ENCODE assay signal across 7 mouse cellular contexts in the genomic region with DNA sequence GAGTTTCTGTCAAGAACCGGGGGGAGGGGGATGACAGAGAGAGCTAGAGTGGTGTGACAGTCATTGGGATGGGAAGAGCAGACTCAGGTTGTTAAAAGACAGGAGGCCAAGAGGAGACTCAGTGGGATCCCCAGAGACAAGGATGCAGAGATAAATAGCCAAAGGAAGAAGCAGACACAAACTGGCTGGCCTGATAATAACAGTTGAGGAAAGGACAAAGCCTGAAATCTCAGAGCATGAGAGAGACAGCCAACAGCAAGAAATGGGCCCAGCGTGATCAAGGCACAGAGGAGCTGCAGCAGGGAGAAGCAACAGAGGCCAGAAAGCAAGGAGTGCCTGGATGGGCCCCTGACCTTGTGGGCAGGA. TPM values are rescaled to one million over a fixed set of nuclear protein-coding genes. Genes with fewer than 3 reads are reported as not detected.
DNase-seq lines count a peak whose midpoint lies in the region; ATAC-seq and TF ChIP-seq lines count a peak whose summit lies in the region.

No protein-coding gene starts in this region.

- DNase-seq in lung, postnatal 10 days: no peak
- no peak for DNase-seq in cerebellum, adult 11-12 months

- peak overlapping the region; percentile 60 for H3K4me3 ChIP-seq in lung, embryonic 15.5 days
- peak overlapping the region; percentile 82 for H3K4me3 ChIP-seq in embryonic facial prominence, embryonic 15.5 days (replicated peaks)
- H3K4me3 ChIP-seq in intestine, postnatal 0 days (ENCODE audit: low read depth, low read length): peak overlapping the region; percentile 53
- peak overlapping the region; percentile 61 for H3K4me3 ChIP-seq in neural tube, embryonic 15.5 days (replicated peaks)

- WGBS in lung, embryonic 15.5 days: 49% methylated on average over 2 of the region's 2 CpGs
- 67% methylated on average over 2 of the region's 2 CpGs for WGBS in embryonic facial prominence, embryonic 15.5 days
- 48% methylated on average over 2 of the region's 2 CpGs for WGBS in intestine, postnatal 0 days
- WGBS in neural tube, embryonic 15.5 days: 68% methylated on average over 2 of the region's 2 CpGs

- no peaks in the 10 kb centered on the region for H3K27me3 ChIP-seq in lung, embryonic 15.5 days
- H3K27me3 ChIP-seq in embryonic facial prominence, embryonic 15.5 days: no peaks in the 10 kb centered on the region
- H3K27me3 ChIP-seq in intestine, postnatal 0 days (replicated peaks; ENCODE audit: control insufficient read depth, insufficient read depth, low read length): no peaks in the 10 kb centered on the region
- H3K27me3 ChIP-seq in neural tube, embryonic 15.5 days (replicated peaks): no peaks in the 10 kb centered on the region

- H3K4me1 ChIP-seq in lung, embryonic 15.5 days: peaks cover 41% of the 10 kb centered on the region
- H3K4me1 ChIP-seq in embryonic facial prominence, embryonic 15.5 days: peaks cover 31% of the 10 kb centered on the region
- H3K4me1 ChIP-seq in intestine, postnatal 0 days (replicated peaks; ENCODE audit: control insufficient read depth, insufficient read depth, low read length): no peaks in the 10 kb centered on the region
- peaks cover 40% of the 10 kb centered on the region for H3K4me1 ChIP-seq in neural tube, embryonic 15.5 days

- ATAC-seq in lung, embryonic 15.5 days (ENCODE audit: borderline replicate concordance, extremely low read depth, low FRiP score, low TSS enrichment): no peak
- no peak for ATAC-seq in embryonic facial prominence, embryonic 15.5 days (ENCODE audit: insufficient number of reproducible peaks, low FRiP score, low TSS enrichment, low read depth)
- no peak for ATAC-seq in intestine, postnatal 0 days
- no peak for ATAC-seq in neural tube, embryonic 15.5 days (ENCODE audit: low FRiP score)
- ATAC-seq in frontal cortex, adult (ENCODE audit: low TSS enrichment): no peak

- TF ChIP-seq CTCF in intestine, postnatal 0 days (IDR thresholded peaks at IDR 0.05; ENCODE audit: low read depth): no peak

- H3K36me3 ChIP-seq in lung, embryonic 15.5 days: no peaks in the 10 kb centered on the region
- no peaks in the 10 kb centered on the region for H3K36me3 ChIP-seq in embryonic facial prominence, embryonic 15.5 days
- H3K36me3 ChIP-seq in intestine, postnatal 0 days (ENCODE audit: control insufficient read depth, insufficient read depth): no peaks in the 10 kb centered on the region
- no peaks in the 10 kb centered on the region for H3K36me3 ChIP-seq in neural tube, embryonic 15.5 days

- peak overlapping the region; percentile 89 for H3K27ac ChIP-seq in lung, embryonic 15.5 days
- H3K27ac ChIP-seq in embryonic facial prominence, embryonic 15.5 days (replicated peaks): peak overlapping the region; percentile 91
- H3K27ac ChIP-seq in intestine, postnatal 0 days (ENCODE audit: low read depth, low read length): peak overlapping the region; percentile 85
- H3K27ac ChIP-seq in neural tube, embryonic 15.5 days (replicated peaks): peak overlapping the region; percentile 69; the same call in 1 of the 2 replicates

- H3K4me2 ChIP-seq in lung, embryonic 15.5 days: peak overlapping the region; percentile 81
- H3K4me2 ChIP-seq in embryonic facial prominence, embryonic 15.5 days (replicated peaks): peak overlapping the region; percentile 73
- peak overlapping the region; percentile 75 for H3K4me2 ChIP-seq in intestine, postnatal 0 days (replicated peaks; ENCODE audit: low read depth)
- peak overlapping the region; percentile 77 for H3K4me2 ChIP-seq in neural tube, embryonic 15.5 days

- H3K9me3 ChIP-seq in lung, embryonic 15.5 days: no peaks in the 10 kb centered on the region
- no peaks in the 10 kb centered on the region for H3K9me3 ChIP-seq in embryonic facial prominence, embryonic 15.5 days (replicated peaks)
- H3K9me3 ChIP-seq in intestine, postnatal 0 days (ENCODE audit: control insufficient read depth): no peaks in the 10 kb centered on the region
- no peaks in the 10 kb centered on the region for H3K9me3 ChIP-seq in neural tube, embryonic 15.5 days (replicated peaks)

- peak overlapping the region; percentile 61 for H3K9ac ChIP-seq in lung, embryonic 15.5 days
- peak overlapping the region; percentile 80; the same call in 1 of the 2 replicates for H3K9ac ChIP-seq in embryonic facial prominence, embryonic 15.5 days
- peak overlapping the region; percentile 71; the same call in 1 of the 2 replicates for H3K9ac ChIP-seq in intestine, postnatal 0 days (ENCODE audit: low read depth, low read length)
- peak overlapping the region; percentile 65; the same call in 1 of the 2 replicates for H3K9ac ChIP-seq in neural tube, embryonic 15.5 days (replicated peaks)

RNA-seq across cellular contexts. Expression of a gene that starts 0.5 kb away (rescaled TPM):
- polyA plus RNA-seq in lung, embryonic 15.5 days (2015; fragmentation: Nextera tagmentation; extraction: Ambion mirVana): 115 and 128 TPM in 2 replicates
- 121 and 126 TPM in 2 replicates for polyA plus RNA-seq in embryonic facial prominence, embryonic 15.5 days (2015; fragmentation: Nextera tagmentation; extraction: Ambion mirVana)
- polyA plus RNA-seq in intestine, postnatal 0 days (2015; fragmentation: Nextera tagmentation; extraction: Ambion mirVana): 32.6 and 35.9 TPM in 2 replicates
- polyA plus RNA-seq in neural tube, embryonic 15.5 days (2015; fragmentation: Nextera tagmentation; extraction: Ambion mirVana): 78.5 and 85.3 TPM in 2 replicates

RNA-seq across cellular contexts. Expression of a gene that starts 5.1 kb away (rescaled TPM):
- 0.25 and 0.52 TPM in 2 replicates for polyA plus RNA-seq in lung, embryonic 15.5 days (2015; fragmentation: Nextera tagmentation; extraction: Ambion mirVana)
- polyA plus RNA-seq in embryonic facial prominence, embryonic 15.5 days (2015; fragmentation: Nextera tagmentation; extraction: Ambion mirVana): 0.59 and 0.69 TPM in 2 replicates
- 0.23 and 0.26 TPM in 2 replicates for polyA plus RNA-seq in intestine, postnatal 0 days (2015; fragmentation: Nextera tagmentation; extraction: Ambion mirVana)
- 0.35 and 0.45 TPM in 2 replicates for polyA plus RNA-seq in neural tube, embryonic 15.5 days (2015; fragmentation: Nextera tagmentation; extraction: Ambion mirVana)

RNA-seq across cellular contexts. Expression of a gene that starts 18.1 kb away (rescaled TPM):
- 2,408 and 2,762 TPM in 2 replicates for polyA plus RNA-seq in lung, embryonic 15.5 days (2015; fragmentation: Nextera tagmentation; extraction: Ambion mirVana)
- polyA plus RNA-seq in embryonic facial prominence, embryonic 15.5 days (2015; fragmentation: Nextera tagmentation; extraction: Ambion mirVana): 2,979 and 3,008 TPM in 2 replicates
- polyA plus RNA-seq in intestine, postnatal 0 days (2015; fragmentation: Nextera tagmentation; extraction: Ambion mirVana): 1,134 and 1,200 TPM in 2 replicates
- 1,165 and 1,469 TPM in 2 replicates for polyA plus RNA-seq in neural tube, embryonic 15.5 days (2015; fragmentation: Nextera tagmentation; extraction: Ambion mirVana)

RNA-seq across cellular contexts. Expression of a gene that starts 32.4 kb away (rescaled TPM):
- not detected in 2 replicates for polyA plus RNA-seq in lung, embryonic 15.5 days (2015; fragmentation: Nextera tagmentation; extraction: Ambion mirVana)
- polyA plus RNA-seq in embryonic facial prominence, embryonic 15.5 days (2015; fragmentation: Nextera tagmentation; extraction: Ambion mirVana): 0.09 TPM in 1 of 2 replicates, not detected in the other
- not detected in 2 replicates for polyA plus RNA-seq in intestine, postnatal 0 days (2015; fragmentation: Nextera tagmentation; extraction: Ambion mirVana)
- 0.26 and 0.36 TPM in 2 replicates for polyA plus RNA-seq in neural tube, embryonic 15.5 days (2015; fragmentation: Nextera tagmentation; extraction: Ambion mirVana)

RNA-seq across cellular contexts. Expression of a gene that starts 32.5 kb away (rescaled TPM):
- polyA plus RNA-seq in lung, embryonic 15.5 days (2015; fragmentation: Nextera tagmentation; extraction: Ambion mirVana): not detected in 2 replicates
- polyA plus RNA-seq in embryonic facial prominence, embryonic 15.5 days (2015; fragmentation: Nextera tagmentation; extraction: Ambion mirVana): not detected in 2 replicates
- not detected in 2 replicates for polyA plus RNA-seq in intestine, postnatal 0 days (2015; fragmentation: Nextera tagmentation; extraction: Ambion mirVana)
- polyA plus RNA-seq in neural tube, embryonic 15.5 days (2015; fragmentation: Nextera tagmentation; extraction: Ambion mirVana): 0.18 TPM in 1 of 2 replicates, not detected in the other
